Mouse (Mus musculus) CH12.LX (cell line): ENCODE data around the gene Gnptg.

Experiments
- CHD2 ChIP-seq: IDR thresholded peaks from 2 replicates; pipeline ENCODE4 v1.6.1; 2011; ENCODE audit warnings: low read length, improper control_type of control experiment
- CTCF ChIP-seq, 2 experiments: IDR thresholded peaks in 1 of 2; conservative IDR thresholded peaks in 1 of 2; 2 replicates each; pipeline ENCODE4 v1.5.1; 2011 to 2012; ENCODE audit warnings: low read depth in 2 of 2, low read length in 2 of 2, improper control_type of control experiment in 1 of 2, inconsistent platforms in 1 of 2, mild to moderate bottlenecking in 1 of 2, moderate library complexity in 1 of 2
- HCFC1 ChIP-seq: IDR thresholded peaks from 2 replicates; pipeline ENCODE4 v1.6.1; 2012; ENCODE audit warnings: low read depth, mild to moderate bottlenecking, inconsistent platforms, low read length, improper control_type of control experiment
- MEF2A ChIP-seq: IDR thresholded peaks from 2 replicates; pipeline ENCODE4 v1.6.1; 2014; ENCODE audit warnings: low read depth, mild to moderate bottlenecking, inconsistent platforms, low read length, improper control_type of control experiment, borderline replicate concordance
- MXI1 ChIP-seq: IDR thresholded peaks from 2 replicates; pipeline ENCODE4 v1.6.1; 2011; ENCODE audit warnings: mild to moderate bottlenecking, low read depth, low read length, improper control_type of control experiment
- NELFE ChIP-seq: IDR thresholded peaks from 2 replicates; pipeline ENCODE4 v1.6.1; 2011; ENCODE audit warnings: low read depth, low read length, improper control_type of control experiment
- POLR2A ChIP-seq: IDR thresholded peaks from 2 replicates; pipeline ENCODE4 v1.6.1; 2011; ENCODE audit warnings: low read depth, mild to moderate bottlenecking, improper control_type of control experiment, low read length
- RCOR1 ChIP-seq: conservative IDR thresholded peaks from 2 replicates; pipeline ENCODE4 v1.6.1; 2012; ENCODE audit warnings: low read depth, mild to moderate bottlenecking, inconsistent platforms, low read length, improper control_type of control experiment
- UBTF ChIP-seq: IDR thresholded peaks from 2 replicates; pipeline ENCODE4 v1.6.1; 2012; ENCODE audit warnings: low read depth, mild to moderate bottlenecking, inconsistent platforms, low read length, improper control_type of control experiment, moderate library complexity
- ZC3H11A ChIP-seq: IDR thresholded peaks from 2 replicates; pipeline ENCODE4 v1.6.1; 2012; ENCODE audit warnings: low read depth, mild to moderate bottlenecking, inconsistent platforms, low read length, improper control_type of control experiment

- TF ChIP-seq MXI1 (no peak), CTCF (conservative IDR thresholded peaks at IDR 0.05 in 1 of 2, IDR thresholded peaks at IDR 0.05 in 1 of 2; ENCODE audit: low read depth in 2 of 2, low read length in 2 of 2) (no peak), POLR2A (no peak), NELFE (no peak), MEF2A (no peak), RCOR1 (no peak), UBTF (no peak), HCFC1 (no peak), CHD2 (no peak), ZC3H11A (no peak)
These were observed 11.9 kb downstream of the Gnptg start for GRCm38 (mm10) chr17:25227991-25228390.
